Mouse (Mus musculus): Measurements from ENCODE around the gene Rnf39.
"Not testable (repeated sequence)": the region's sequence is repeated elsewhere in the genome, so short reads cannot be mapped to it uniquely, and the experiment has no call there.

DNA sequence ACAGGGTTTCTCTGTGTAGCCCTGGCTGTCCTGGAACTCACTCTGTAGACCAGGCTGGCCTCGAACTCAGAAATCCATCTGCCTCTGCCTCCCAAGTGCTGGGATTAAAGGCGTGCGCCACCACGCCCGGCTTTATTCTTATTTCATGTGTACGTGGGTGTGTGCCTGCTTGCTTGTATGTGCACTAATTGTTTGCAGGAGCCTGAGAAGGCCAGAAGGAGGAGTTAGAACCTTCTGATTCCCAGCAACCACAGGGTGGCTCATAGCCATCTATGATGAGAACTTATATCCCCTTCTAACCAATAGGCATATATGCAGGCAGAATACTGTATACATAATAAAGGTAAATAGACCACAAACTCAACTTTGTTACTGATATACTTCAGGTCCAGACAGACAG is 47.9 kb downstream of the Rnf39 start:
- not testable (repeated sequence) for TF ChIP-seq CTCF, EP300 (IDR thresholded peaks at IDR 0.05; ENCODE audit: low read depth)

Data from heart, postnatal 0 days (tissue).